Mouse (Mus musculus) testis, postnatal 10 days (tissue): ENCODE results near the gene Lmf2.
A peak's percentile ranks its signal among the peaks of the same experiment; 100 is the strongest.

Source experiments
- DNase-seq: peaks from one replicate; pipeline ENCODE4 v3.0.0; 2021; ENCODE audit warnings: low spot score

The Lmf2 gene

GRCm38 (mm10) chr15:89372068-89372467 lies 16.6 kb upstream of the Lmf2 start:
- peak; percentile 42 for DNase-seq

DNA sequence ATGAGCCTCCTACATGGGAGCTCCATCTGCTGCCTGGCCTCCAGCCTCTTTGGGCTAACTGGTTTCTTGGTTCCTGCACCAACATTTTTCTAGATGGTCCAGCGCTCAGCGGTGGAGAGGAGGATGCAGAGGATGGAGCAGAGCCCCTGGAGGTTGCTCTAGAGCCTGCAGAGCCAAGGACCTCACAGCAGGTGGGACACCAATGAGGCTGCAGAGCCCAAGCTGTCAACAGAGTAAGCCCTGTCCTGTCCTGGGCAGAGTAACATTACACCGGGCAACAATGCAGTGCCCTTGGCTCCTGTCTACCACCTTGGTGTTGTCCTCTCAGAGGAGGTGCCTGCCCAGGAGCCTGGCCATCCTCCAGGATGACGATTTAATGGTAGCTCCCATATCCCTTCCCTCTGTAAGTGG lies 9.7 kb upstream of the Lmf2 start:
- no peak for DNase-seq

DNA sequence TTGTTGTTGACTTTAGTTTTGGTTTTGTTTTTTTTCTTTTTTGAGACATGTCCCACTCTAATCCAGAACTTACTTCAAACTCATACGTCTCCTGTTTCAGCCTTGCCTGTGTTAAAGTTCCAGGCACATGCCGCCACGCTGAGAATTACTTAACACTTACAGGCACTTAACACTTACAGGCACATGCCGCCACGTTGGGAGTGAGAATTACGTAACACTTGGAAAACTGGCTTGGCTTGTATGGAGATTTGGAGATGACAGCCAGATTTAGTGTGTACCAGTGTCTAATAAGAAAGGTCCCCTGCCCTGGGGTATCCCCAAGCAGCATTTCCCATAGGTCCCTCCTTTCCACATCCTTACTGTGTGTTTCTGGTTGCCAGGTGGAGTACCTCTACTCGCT lies 7.6 kb upstream of the Lmf2 start:
- DNase-seq, result no peak

GRCm38 (mm10) chr15:89358784-89359183 lies 3.3 kb upstream of the Lmf2 start:
- DNase-seq, result no peak

DNA sequence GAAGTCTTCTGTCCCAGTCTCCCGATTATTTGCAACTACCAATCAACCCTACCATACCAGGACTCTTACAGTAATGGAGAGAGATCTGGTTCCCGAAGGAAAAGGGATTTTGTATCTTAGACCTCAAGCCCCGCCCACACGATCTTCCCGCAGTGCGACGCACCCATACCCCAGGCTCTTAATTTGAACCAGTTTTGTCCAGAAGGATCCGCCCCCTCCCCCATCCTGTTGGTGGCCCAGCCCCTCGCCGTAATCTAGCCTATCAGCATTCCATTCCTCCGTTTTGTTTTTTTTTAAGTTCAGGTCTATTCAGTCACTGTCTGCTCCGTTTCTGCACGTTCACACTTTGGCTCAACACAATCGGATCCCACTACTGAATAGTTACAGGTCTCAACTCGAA lies 913 bp upstream of the Lmf2 start:
- DNase-seq, result peak; percentile 94

DNA sequence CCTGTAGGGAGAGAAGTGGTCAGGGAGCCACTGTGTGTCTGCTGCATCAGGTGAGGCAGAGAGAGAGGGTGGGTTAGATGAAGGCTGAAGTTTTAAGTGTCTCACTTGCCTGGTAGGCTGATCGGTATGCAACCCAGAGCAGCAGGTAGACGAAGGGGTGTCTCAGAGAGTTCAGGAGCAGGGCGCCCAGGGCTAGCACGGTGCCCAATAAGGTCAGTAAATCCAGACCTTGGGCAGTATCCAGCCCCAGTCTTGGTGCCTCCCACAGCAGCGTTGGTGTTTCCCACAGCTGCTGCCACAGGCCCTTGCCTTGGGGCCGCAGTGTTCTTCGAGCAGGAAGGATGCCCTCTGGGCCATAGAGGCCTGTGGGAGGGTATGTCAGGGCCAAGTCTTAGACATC lies 1.0 kb downstream of the Lmf2 start:
- peak; percentile 49 for DNase-seq

GRCm38 (mm10) chr15:89353837-89354236 lies 1.6 kb downstream of the Lmf2 start:
- DNase-seq, result no peak

GRCm38 (mm10) chr15:89352795-89353194 lies 2.7 kb downstream of the Lmf2 start:
- DNase-seq, result no peak

GRCm38 (mm10) chr15:89352054-89352453 lies 3.4 kb downstream of the Lmf2 start:
- no peak for DNase-seq

GRCm38 (mm10) chr15:89351302-89351701 lies 4.2 kb downstream of the Lmf2 start:
- no peak for DNase-seq

DNA sequence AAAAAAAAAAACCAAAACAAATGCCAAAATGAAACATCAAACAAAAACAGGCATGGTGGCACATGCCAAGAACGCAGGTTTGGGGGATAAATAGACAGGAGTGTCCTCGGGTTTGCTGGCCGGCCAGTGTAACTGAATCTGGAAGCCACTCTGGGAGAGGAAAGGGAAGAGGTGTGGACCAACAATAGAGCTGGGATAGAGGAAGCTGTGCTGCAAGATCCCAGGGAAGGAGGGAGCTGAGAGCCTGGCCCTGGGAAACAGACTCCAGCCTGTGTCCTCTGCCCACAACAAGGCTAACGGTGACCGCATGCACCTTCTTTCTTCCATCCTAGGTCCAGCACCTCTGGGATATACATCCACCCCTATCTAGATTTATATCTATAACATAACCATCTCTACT lies 5.0 kb downstream of the Lmf2 start:
- no peak for DNase-seq

DNA sequence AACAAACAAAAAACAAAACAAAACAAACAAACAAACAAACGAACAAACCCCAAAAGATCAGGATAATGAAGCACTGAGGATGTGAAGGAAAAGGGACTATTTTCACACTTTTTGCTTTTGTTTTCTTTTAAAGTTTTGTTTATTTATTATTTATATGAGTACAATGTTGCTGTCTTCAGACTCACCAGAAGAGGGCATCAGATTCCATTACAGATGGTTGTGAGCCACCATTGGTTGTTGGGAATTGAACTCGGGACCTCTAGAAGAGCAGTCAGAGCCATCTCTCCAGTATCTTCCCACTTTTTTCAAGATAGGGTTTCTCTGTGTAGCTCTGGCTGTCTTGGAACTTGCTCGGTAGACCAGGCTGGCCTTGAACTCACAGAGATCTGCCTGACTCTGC lies 12.1 kb downstream of the Lmf2 start:
- DNase-seq, result no peak

DNA sequence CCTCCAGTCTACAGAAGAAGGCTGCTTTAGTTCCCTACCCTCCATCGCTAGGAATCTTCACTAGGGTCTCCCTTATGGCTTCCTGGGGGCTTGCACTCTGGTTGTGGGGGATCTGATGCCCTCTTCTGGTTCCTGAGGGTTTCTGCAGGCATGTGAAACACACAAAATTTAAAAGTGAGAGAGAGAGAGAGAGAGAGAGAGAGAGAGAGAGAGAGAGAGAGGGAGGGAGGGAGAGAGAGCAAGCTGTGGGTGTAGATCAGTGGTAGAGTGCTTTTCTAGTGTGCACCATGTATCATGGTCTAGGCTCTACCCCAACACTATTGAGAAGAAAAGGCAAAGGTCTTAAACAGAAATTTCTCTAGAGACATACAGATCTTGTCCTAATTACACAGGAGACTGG lies 13.8 kb downstream of the Lmf2 start:
- DNase-seq, result no peak

DNA sequence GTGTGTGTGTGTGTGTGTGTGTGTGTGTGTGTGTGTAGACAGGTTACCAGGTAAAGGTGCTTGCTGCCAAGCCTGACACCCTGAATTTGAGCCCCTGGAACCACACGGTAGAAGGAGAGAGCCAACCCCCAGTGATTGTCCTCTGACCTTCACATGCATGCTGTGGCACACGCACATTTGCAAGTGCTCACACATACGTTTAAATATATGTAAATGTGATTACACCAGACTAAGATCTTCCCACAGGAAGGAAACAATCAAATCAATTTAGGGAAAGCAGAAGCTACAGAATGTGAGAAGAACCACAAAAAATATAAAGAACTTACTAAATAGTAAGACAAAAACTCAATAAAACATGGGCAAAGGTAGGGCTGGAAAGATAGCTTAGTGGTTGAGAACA lies 15.3 kb downstream of the Lmf2 start:
- DNase-seq, result no peak

DNA sequence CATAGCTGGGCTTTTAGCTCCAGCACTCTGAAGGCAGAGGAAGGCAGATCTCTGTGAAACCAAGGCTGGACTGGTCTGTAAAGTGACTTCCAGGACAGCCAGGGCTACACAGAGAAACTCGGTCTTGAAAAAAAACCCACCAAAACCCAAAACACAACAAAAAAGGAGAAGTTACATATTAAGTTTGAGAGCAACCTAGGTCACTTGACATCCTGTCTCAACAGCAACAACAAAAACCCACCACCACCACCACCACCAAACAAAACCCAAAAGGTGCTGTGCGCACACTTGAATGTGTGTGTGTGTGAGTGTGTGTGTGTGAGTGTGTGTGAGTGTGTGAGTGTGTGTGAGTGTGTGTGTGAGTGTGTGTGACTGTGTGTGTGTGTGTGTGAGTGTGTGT lies 15.8 kb downstream of the Lmf2 start:
- no peak for DNase-seq

GRCm38 (mm10) chr15:89336422-89336821 lies 19.0 kb downstream of the Lmf2 start:
- DNase-seq, result no peak

- no peak for DNase-seq
Measured at GRCm38 (mm10) chr15:89334774-89335537, 20.5 kb downstream of the Lmf2 start.

- no peak for DNase-seq
Measured at GRCm38 (mm10) chr15:89334271-89334670, 21.2 kb downstream of the Lmf2 start, which contains the start of gene Miox. TSS of gene Miox (plus strand) at chr15:89334398.

GRCm38 (mm10) chr15:89326441-89326840 lies 29.0 kb downstream of the Lmf2 start:
- no peak for DNase-seq

DNA sequence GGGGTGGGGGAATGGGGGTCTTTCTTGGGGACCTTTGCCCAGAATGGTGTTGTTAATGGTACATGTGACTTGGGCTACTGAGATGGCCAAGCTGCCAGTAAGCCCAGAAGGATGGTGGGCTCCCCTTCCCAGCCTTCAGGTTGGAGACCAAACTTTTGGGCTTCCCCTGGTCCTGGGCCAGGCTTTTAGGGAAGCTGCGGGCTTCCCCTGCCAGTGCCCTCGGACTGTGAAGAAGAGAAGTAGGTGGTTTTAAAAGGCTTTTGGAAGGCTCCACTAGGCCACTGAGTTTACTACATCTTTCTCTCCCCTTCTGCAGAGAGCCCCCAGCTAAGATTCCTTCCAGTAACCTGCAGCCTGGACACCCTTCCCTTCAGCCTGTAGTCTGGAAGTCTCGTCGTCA lies 31.8 kb downstream of the Lmf2 start:
- no peak for DNase-seq

DNA sequence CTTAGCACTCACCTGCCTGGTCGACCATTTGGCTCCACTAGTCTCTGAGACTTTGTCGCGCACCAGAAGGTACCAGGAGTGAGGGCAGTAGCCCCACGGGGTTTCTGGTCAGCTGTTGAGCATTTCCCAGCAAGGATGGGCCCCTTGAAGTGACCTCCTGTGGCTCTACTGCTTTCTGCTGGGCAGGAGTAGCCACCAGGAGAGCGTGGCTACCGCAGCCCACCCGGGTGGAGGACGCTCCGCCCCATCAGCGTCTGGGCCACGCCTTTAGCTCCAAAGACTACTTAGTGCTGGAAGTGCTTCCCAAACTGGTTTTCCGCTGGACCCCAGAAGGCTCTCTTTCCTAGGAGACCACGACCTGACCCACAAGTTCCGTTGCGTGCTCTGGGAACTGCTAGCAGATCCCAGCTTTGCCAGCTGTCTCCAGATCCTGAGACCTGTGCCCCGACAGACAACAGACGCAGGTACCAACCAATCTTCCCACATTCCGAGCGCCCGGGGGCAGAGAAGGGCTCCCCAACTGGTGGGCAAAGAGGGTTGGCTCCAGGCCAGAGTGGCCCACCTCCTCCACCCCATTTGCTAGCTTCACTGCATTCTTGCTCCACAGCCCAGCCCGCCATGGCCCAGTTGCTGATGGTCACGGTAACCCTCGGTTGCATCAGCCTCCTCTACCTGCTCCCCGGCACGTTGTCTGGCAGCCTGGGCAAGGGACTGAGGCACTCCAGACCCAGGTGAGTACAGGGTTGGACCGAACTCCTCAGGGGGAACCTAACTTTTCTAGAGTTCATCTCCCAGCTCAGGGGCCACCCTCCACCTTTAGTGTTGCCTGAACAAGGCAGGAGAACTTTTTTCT lies 32.6 kb downstream of the Lmf2 start, which contains the start of gene Adm2:
Adm2 (plus strand) TSS at position 51 of the 853 bp plus-strand sequence.
- DNase-seq, result peak; percentile 43

DNA sequence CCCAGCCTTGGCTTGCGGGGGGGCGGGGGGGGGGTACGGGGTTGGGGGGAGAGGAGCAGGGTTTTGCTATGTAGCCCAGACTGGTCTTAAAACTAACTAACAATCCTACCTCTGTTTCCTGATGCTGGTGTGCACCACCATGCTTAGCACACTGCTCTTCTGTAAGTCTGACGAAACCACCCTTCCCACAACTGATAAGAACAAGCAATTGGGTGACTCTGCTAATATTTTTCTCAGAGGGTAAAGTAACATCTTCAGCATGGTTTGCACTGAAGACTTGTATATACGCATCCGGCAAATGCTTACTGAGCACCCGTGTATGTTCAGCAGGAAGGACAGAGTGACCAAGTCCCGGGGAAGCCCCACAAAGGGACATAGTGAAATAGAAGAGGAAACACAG lies 34.2 kb downstream of the Lmf2 start:
- DNase-seq, result no peak

- DNase-seq, result no peak
Measured at GRCm38 (mm10) chr15:89316146-89316545, 39.3 kb downstream of the Lmf2 start.
